Mouse (Mus musculus) right cerebral cortex, postnatal 14 days (tissue): ENCODE measurements around the gene Fgfrl1.

ENCODE experiments used
- DNase-seq: peaks from one replicate; pipeline ENCODE4 v3.0.0; 2022

Gene Fgfrl1

DNA sequence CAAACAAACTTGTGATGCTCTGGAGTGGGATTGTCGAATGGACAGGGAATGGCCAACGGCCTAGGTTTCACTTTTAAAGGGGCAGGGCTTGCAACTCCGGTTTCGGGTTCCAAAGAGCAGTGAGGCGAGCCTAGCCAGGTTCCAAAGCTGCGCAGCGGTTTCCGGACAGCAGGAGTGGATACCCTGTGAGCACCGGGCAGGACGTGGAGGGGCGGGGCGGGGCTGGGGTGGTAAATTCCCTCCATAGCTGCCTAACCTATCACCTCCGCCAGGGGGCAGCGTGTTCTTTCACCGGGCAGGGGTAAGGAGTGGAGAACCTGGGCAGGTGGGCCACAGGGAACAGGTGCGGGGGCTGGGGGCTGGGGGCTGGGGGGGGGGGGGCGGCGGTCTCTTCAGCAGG lies at the start of gene Fgfrl1:
Fgfrl1 (plus strand) TSS at position 112 of the 400 bp plus-strand sequence.
- no peak for DNase-seq

DNA sequence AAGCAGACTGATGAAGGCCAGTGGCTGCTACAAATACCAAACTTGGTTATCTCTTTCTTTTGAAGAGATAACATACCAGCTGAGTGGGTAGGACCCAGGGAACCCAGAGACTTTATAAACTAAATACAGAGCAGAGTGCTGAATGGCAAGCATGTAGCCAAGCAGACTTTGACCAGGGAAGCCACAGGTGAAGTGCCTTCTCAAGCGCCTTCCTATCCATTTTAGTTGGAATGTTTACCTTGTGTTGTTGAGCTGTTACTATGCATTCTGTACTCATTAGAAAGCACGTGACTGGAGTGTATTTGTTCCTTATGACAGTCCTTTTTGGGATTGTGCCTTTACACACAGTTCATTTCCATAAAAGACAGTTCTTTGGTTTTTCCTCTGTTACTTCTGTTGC lies 48.5 kb upstream of the Fgfrl1 start:
- DNase-seq: no peak

DNA sequence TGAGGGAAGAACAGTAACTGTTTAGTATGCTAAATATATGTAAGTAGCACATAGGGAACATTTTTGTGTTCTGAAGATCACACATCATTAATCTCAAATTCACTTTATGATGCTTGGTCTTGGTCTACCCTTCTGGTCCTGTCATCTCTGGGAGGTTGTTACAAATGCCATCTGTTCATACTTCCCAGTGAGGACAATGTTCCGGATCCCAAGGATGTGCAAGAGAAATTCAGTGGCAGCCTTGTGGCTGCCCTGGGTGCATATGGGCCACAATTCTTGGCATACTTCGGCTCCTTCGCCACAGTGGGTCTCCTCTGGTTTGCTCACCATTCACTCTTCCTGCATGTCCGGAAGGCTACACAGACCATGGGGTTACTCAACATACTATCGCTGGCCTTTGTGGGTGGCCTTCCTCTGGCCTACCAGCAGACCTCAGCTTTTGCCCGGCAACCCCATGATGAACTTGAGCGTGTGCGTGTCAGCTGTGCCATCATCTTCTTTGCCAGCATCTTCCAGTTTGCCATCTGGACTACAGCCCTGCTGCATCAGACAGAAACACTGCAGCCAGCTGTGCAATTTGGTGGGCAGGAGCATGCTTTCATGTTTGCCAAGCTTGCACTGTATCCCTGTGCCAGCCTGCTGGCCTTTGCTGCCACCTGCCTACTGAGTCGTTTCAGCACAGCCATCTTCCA lies 46.4 kb upstream of the Fgfrl1 start:
- no peak for DNase-seq

GRCm38 (mm10) chr5:108646343-108646660 lies 45.9 kb upstream of the Fgfrl1 start:
- DNase-seq: no peak

GRCm38 (mm10) chr5:108647311-108647710 lies 44.9 kb upstream of the Fgfrl1 start:
- DNase-seq: no peak

- DNase-seq: no peak
Observed at GRCm38 (mm10) chr5:108647820-108648465, 44.2 kb upstream of the Fgfrl1 start.

DNA sequence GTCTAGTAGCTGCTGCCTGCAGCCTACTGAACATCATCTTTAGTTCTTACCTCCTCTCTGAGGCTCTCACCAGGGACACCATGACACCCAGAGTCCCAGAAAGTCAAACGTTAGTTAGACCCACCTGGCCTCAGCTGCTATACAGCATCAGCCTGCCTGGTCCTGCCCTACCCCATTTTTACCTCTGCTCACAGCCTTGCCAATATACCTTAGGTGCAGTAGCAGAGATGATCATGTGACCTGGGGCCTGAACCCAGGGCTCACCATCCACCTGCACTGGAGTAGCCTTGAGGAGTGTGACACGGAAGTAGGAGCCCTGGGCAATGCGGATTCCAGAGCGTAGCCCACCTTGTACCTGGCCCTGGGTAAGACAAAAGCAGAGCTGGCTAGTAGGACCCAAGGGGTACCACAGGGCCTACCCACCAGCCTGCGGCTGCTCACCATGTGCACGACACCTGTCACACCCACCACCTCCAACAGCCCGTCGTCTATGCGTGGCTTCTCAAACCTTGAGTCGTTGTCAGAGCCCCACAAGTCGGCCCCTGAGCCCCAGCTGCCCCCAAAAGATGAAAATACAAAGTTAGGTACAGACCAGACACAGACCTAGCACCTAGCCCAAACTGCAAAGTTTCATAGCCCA lies 43.1 kb upstream of the Fgfrl1 start:
- no peak for DNase-seq

DNA sequence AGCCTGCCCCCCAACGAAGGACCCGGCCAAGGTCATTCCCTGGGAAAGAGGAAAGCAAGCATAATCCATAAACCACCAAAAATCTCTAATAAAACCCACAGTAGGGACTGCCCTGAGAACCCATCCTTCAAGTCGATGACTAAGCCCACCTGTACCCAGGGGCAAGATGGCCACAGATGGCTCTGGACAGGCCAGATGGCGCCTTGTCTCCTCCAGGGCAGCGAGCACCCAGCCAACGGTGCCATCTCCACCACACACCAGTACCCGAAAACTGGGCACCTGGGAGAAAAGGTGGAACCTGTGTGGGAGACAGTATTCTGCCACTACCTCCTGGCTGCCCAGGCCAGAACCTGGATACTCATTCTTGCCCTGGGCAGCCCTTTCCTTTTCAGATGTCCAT lies 41.8 kb upstream of the Fgfrl1 start:
- no peak for DNase-seq

- DNase-seq: no peak
Observed at GRCm38 (mm10) chr5:108651136-108651720, 41.0 kb upstream of the Fgfrl1 start.

DNA sequence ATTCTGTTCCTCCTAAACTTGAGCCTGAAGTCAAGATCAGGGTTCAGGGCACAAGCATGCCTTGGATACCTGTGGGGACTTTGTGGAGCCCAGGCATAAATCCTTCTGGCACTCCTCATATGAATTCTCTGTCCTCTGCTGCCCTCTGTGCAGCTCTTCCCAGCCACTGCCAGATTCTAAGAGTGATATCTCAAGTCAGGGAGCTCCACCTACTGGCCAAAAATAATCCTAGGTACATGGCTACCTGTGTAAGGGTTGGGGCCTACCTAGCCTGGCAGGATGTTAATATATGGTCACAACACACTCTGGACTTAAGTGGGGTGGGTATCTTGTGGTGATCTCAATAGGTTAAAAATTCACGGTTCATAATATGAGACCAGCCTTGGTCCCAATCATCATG lies 40.4 kb upstream of the Fgfrl1 start:
- no peak for DNase-seq

DNA sequence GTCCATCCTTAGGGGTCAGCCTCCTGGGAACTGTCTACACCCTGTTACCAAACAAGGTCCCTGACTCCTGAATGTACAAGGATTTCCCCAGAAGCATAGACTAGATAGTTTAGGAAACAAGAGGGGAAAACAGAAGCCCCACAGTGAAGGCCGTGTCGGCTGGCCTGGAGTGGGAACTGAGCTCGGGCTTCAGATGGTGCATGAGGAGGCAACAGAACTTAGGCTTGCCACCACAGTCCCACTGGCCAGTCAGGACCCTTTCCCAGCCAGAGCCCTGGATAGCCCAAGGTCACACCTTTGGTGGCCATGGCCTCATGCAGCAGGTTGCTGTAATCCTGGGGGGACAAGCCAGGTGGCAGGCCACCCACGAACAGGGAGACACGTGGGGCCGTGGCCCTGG lies 38.8 kb upstream of the Fgfrl1 start:
- DNase-seq: no peak

- no peak for DNase-seq
Observed at GRCm38 (mm10) chr5:108654444-108654990, 37.7 kb upstream of the Fgfrl1 start.

DNA sequence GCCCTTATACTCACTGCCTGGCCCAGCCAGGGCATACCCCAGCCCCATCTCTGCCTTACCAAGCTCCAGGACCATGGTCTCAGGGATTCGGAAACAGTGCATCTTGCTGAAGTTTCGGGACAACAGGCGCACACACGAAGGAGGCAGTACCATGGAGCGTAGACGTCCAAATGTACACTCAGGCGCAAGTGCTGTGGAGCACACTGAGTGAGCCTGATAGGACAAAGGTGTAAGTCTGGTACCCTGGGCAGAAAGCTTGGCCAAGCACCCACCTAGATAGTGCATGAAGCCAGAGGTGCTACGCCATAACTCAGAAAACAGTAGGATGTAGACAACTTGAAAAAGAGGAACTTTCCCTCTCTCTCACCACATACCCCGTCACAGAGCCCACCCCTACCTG lies 36.8 kb upstream of the Fgfrl1 start:
- DNase-seq: no peak

DNA sequence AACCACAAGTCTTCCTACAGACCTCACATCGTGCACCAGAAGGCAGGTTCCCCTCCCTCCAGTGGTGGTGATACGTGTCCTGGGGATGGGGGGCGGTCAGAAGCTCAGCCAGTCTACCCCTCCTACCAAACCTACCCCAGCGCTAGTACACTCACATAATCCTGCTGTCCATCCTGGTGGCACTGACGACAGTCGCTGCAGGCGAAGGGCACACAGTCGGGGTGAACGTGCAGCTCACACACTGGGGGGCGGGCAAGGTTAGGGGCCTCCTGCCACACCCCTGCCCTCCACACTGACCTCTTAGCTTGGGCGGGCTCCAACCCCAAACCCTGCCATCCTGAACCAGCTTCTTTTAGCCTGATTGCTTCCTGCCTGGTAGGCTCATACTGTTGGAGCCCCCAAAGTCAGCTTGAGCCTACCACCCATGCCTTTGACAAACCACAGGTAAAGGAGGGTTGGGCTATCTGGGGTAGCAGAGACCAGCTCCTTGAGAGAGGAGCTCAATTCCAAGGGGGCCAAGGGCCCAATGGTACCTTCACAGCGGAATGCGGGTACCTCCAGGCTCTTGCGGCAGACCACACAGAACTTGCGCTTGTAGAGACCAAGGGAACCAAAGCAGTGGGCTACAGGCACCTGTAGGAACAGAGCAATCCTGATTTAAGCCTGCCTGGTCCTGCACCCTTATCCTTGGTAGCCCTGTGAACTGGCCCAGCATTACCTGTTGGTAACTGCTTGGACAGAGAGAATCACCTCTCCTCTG lies 36.1 kb upstream of the Fgfrl1 start:
- DNase-seq: peak; percentile 5

DNA sequence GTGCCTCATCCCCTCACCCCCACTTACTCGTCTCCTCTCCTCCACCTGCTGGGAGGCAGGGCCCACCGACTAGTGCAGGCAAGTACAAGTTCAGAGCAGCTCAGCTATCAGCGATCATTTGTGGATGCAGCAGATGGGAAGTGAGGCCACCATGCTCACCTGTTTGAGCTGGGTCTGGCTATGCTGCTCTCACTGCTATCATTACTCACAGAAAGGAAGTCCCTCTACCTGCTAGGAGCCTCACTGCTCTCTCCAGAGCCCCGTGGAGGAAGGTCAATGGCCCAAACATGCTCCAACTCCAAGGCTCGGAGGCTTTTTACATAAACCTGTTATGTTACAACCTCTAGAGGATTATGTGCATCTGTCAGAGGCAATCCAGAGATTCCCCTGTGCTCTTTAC lies 34.8 kb upstream of the Fgfrl1 start:
- peak; percentile 1 for DNase-seq

- DNase-seq: peak; percentile 2
Observed at GRCm38 (mm10) chr5:108658611-108659010, 33.6 kb upstream of the Fgfrl1 start.

- peak; percentile 7 for DNase-seq
Observed at GRCm38 (mm10) chr5:108659698-108660631, 32.2 kb upstream of the Fgfrl1 start, which contains the start of gene Idua. Idua (plus strand) TSS chr5:108660331.

DNA sequence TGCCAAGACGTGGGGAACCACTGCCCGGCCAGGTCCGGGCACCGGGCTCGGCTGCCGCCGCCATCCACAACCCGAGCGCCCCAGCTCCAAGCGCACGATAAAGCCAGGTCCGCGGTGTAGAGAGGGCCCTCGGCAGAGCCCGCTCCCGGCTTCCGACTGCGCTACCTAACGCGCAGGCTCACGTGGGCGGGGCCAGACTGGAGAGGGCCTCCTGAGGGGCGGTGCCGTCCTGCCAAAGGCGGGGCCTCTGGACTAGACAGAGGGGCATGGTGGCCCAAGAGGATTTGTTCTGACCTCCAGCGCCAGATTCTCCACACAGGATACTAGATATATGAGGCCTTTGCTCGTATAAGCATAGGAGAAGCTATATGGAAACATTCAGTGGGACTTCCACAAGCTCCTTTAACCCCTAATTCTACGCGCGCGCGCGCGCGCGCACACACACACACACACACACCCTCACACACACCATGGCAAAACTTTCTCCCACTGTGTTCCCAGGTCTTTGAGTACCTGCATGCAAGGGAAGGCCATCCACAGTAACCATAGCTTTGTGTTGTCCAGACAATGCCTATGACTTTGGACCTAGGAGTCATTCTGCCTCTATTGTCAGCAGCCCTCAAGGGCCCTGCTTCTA lies 31.4 kb upstream of the Fgfrl1 start:
- peak; percentile 92 for DNase-seq

DNA sequence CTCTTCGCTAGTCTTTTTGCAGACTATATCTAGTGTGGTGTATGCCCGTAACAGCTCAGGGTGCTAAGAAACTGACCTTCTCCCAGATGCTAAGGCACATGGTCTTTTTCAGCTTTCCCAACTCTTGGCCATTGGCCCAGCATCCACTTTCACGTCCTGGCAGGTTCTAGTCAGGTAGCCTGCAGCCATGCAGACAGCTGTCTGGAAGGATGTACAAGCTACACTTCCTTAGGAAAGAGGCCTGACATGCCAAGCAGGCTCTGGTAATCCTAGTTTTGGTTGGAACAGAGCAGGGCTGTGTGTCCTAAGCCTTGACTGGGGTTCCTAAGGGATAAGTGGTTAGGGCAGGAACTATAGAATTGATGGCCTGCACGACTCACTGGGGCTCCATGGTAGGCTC lies 29.4 kb upstream of the Fgfrl1 start:
- DNase-seq: no peak

DNA sequence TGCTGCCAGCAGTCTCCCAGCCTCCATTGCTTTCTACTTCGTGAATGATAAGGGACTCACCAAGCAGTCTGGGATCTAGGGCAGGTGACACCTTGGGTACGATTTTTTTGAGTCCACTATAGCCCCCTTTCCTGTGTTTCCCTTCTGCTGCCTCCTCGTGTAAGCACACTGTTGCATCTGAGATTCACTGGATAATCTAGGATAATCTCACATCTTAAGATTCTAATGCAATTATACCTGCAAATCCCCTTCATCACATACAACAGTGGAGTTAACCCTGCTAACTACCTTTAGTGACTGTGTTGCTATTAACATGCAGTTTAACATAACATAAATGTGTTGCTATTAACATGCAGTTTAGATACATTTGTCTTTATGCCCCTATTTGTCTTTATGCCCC lies 27.1 kb upstream of the Fgfrl1 start:
- DNase-seq: no peak

DNA sequence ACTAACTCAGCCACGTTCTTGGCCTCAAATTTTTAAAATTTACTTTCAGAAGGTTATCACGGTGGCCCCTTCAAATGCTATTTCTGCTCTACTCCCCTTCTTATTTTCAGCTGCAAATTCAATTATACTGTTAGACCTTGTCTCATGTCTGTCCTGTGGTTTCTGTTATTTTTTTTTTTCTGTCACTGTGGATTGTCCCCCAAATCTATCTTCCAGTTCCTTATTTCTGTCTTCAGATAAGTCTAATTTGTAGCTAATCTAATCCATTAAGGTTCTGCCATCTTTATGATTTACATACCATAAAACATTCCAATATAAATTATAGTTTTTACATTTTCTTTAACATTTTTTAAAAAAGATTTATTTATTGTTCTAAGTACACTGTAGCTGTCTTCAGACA lies 24.8 kb upstream of the Fgfrl1 start:
- no peak for DNase-seq
